Mouse (Mus musculus) midbrain, postnatal 0 days (tissue): ENCODE measurements around the gene Cyp2d10. TPM values are rescaled to one million over a fixed set of nuclear protein-coding genes. Genes with fewer than 3 reads are reported as not detected.
"Not testable (repeated sequence)": the region's sequence is repeated elsewhere in the genome, so short reads cannot be mapped to it uniquely, and the experiment has no call there.

Experiments
- ATAC-seq: fragments of 200-750 bp; cut with Nextera tagmentation; 2 replicates; pipeline ENCODE4 v1.8.0; 2017; ENCODE audit warnings: moderate number of reproducible peaks, mild to moderate bottlenecking, moderate TSS enrichment, moderate library complexity; ENCODE audit not compliant: low FRiP score
- DNase-seq: peaks from one replicate; pipeline ENCODE4 v3.0.0-alpha.2; 2015; ENCODE audit warnings: low spot score
- H3K27ac ChIP-seq: fragments of 300-500 bp; sonication (generic); 2 replicates; pipeline ENCODE4 v1.5.1; 2014; ENCODE audit warnings: low read depth, mild to moderate bottlenecking, low read length, mixed read lengths
- H3K27me3 ChIP-seq: fragments of 300-500 bp; sonication (generic); 2 replicates; pipeline ENCODE4 v1.6.1; 2014; ENCODE audit warnings: low read length, control low read depth, mixed read lengths; ENCODE audit not compliant: insufficient read depth
- H3K36me3 ChIP-seq: fragments of 300-500 bp; sonication (generic); 2 replicates; pipeline ENCODE4 v1.6.1; 2014; ENCODE audit warnings: low read length, control low read depth, mixed read lengths; ENCODE audit not compliant: insufficient read depth
- H3K4me1 ChIP-seq: fragments of 300-500 bp; sonication (generic); 2 replicates; pipeline ENCODE4 v1.6.1; 2014; ENCODE audit warnings: mild to moderate bottlenecking, control low read depth, antibody characterized with exemption, low read length, mixed read lengths; ENCODE audit not compliant: insufficient read depth
- H3K4me2 ChIP-seq: fragments of 300-500 bp; sonication (generic); 2 replicates; pipeline ENCODE4 v1.6.1; 2014; ENCODE audit warnings: low read depth, mild to moderate bottlenecking, low read length, mixed read lengths; ENCODE audit not compliant: poor library complexity, severe bottlenecking
- H3K4me3 ChIP-seq: fragments of 300-500 bp; sonication (generic); 2 replicates; pipeline ENCODE4 v1.5.1; 2014; ENCODE audit warnings: low read depth, mild to moderate bottlenecking, low read length, moderate library complexity
- H3K9ac ChIP-seq: fragments of 300-500 bp; sonication (generic); replicated peaks from 2 replicates; pipeline ENCODE4 v1.6.1; 2014; ENCODE audit warnings: mild to moderate bottlenecking, low read length, moderate library complexity, mixed read lengths; ENCODE audit not compliant: poor library complexity, severe bottlenecking
- H3K9me3 ChIP-seq: fragments of 300-500 bp; sonication (generic); 2 replicates; pipeline ENCODE4 v1.6.1; 2016; ENCODE audit warnings: low read length, control low read depth
- CTCF ChIP-seq: IDR thresholded peaks from 2 replicates; pipeline ENCODE4 v1.5.1; 2016; ENCODE audit warnings: antibody characterized with exemption, mild to moderate bottlenecking
- WGBS: fragments of 180-500 bp; shearing (Covaris S2); extraction: QIAGEN DNeasy Blood & Tissue Kit; methylation state at CpG from one replicate; pipeline ENCODE4 v1.1.7; 2014; 5-methylcytosine and 5-hydroxymethylcytosine counted together
- polyA plus RNA-seq: library from polyadenylated mRNA; unstranded; fragments of >200 nt; fragmentation: Nextera tagmentation; extraction: Ambion mirVana; gene quantifications from 2 replicates; pipeline ENCODE4 v1.2.1, GENCODE M21; 2015
- total RNA-seq: library from RNA; depleted of rRNA; stranded (reverse); fragments of >200 nt; gene quantifications from 2 replicates; pipeline ENCODE4 v1.2.3, GENCODE M21; 2014

The Cyp2d10 gene
- total and polyA plus RNA-seq, 2 experiments from 2014 or later, result not detected

- H3K4me3 ChIP-seq, result no peak overlapping the region
Measured at GRCm38 (mm10) chr15:82404163-82404562, 2.8 kb downstream of the Cyp2d10 start.

GRCm38 (mm10) chr15:82403606-82404005, 3.4 kb downstream of the Cyp2d10 start:
- WGBS, result 92% methylated on average over 9 of the region's 9 CpGs
- H3K4me2 ChIP-seq, result no peak overlapping the region
- no peak for TF ChIP-seq CTCF
- no peak for DNase-seq
- no peaks in the 10 kb centered on the region for H3K36me3 ChIP-seq
- no peaks in the 10 kb centered on the region for H3K27me3 ChIP-seq
- H3K9me3 ChIP-seq, result no peaks in the 10 kb centered on the region
- H3K4me3 ChIP-seq, result no peak overlapping the region
- H3K4me1 ChIP-seq, result no peaks in the 10 kb centered on the region
- H3K9ac ChIP-seq, result no peak overlapping the region
- no peak for ATAC-seq
- no peak overlapping the region for H3K27ac ChIP-seq

More at GRCm38 (mm10) chr15:82404163-82404562, 2.8 kb downstream of the Cyp2d10 start:
- no peak for TF ChIP-seq CTCF
- H3K9me3 ChIP-seq, result no peaks in the 10 kb centered on the region
- H3K4me2 ChIP-seq, result no peak overlapping the region
- H3K27me3 ChIP-seq, result no peaks in the 10 kb centered on the region
- H3K4me1 ChIP-seq, result no peaks in the 10 kb centered on the region
- no peak overlapping the region for H3K9ac ChIP-seq
- DNase-seq, result no peak
- 93% methylated on average over 3 of the region's 3 CpGs for WGBS
- H3K36me3 ChIP-seq, result no peaks in the 10 kb centered on the region
- no peak for ATAC-seq
- H3K27ac ChIP-seq, result no peak overlapping the region

- ATAC-seq (no peak), DNase-seq (no peak)
- Histone ChIP-seq H3K9me3 (no peaks in the 10 kb centered on the region), H3K4me1 (no peaks in the 10 kb centered on the region), H3K27ac (no peak overlapping the region), H3K4me2 (no peak overlapping the region), H3K27me3 (no peaks in the 10 kb centered on the region), H3K36me3 (no peaks in the 10 kb centered on the region), H3K4me3 (no peak overlapping the region), H3K9ac (no peak overlapping the region)
- no peak for TF ChIP-seq CTCF
- WGBS, result 82% methylated on average over 6 of the region's 6 CpGs
Measured at GRCm38 (mm10) chr15:82402741-82403140, 4.3 kb downstream of the Cyp2d10 start.

- H3K4me1 ChIP-seq, result no peaks in the 10 kb centered on the region
- DNase-seq (no peak), ATAC-seq (no peak)
- H3K4me3 ChIP-seq, result no peak overlapping the region
- H3K27me3 ChIP-seq, result no peaks in the 10 kb centered on the region
- no peak overlapping the region for H3K9ac ChIP-seq
- no peaks in the 10 kb centered on the region for H3K9me3 ChIP-seq
- no peaks in the 10 kb centered on the region for H3K36me3 ChIP-seq
- H3K27ac ChIP-seq, result no peak overlapping the region
- no peak overlapping the region for H3K4me2 ChIP-seq
- no peak for TF ChIP-seq CTCF
Measured at GRCm38 (mm10) chr15:82402106-82402505, 4.9 kb downstream of the Cyp2d10 start.

GRCm38 (mm10) chr15:82401516-82401915, 5.5 kb downstream of the Cyp2d10 start:
- no peak for ATAC-seq
- DNase-seq, result no peak
- no peak overlapping the region for H3K27ac ChIP-seq
- no peaks in the 10 kb centered on the region for H3K27me3 ChIP-seq
- H3K4me3 ChIP-seq, result no peak overlapping the region
- no peaks in the 10 kb centered on the region for H3K9me3 ChIP-seq
- whole genome bisulfite sequencing, result 22% methylated on average over 2 of the region's 2 CpGs
- H3K4me2 ChIP-seq, result no peak overlapping the region
- no peaks in the 10 kb centered on the region for H3K36me3 ChIP-seq
- H3K9ac ChIP-seq, result no peak overlapping the region
- no peaks in the 10 kb centered on the region for H3K4me1 ChIP-seq
- TF ChIP-seq CTCF, result no peak

GRCm38 (mm10) chr15:82395955-82396354, 11.0 kb downstream of the Cyp2d10 start:
- H3K27ac ChIP-seq, ATAC-seq, H3K27me3 ChIP-seq, H3K4me1 ChIP-seq, H3K9me3 ChIP-seq, H3K4me2 ChIP-seq, H3K36me3 ChIP-seq, H3K9ac ChIP-seq, H3K4me3 ChIP-seq, DNase-seq: not testable (repeated sequence)
- 100% methylated on average over 3 of the region's 3 CpGs for WGBS

- H3K36me3 ChIP-seq, H3K4me2 ChIP-seq, H3K9me3 ChIP-seq, H3K27ac ChIP-seq, H3K4me1 ChIP-seq, ATAC-seq, H3K4me3 ChIP-seq, H3K9ac ChIP-seq, H3K27me3 ChIP-seq, DNase-seq: not testable (repeated sequence)
- 81% methylated on average over 2 of the region's 2 CpGs for WGBS
Measured at GRCm38 (mm10) chr15:82393922-82394321, 13.1 kb downstream of the Cyp2d10 start, which contains the start of gene Cyp2d11. TSS of gene Cyp2d11 (minus strand) at chr15:82394022.

GRCm38 (mm10) chr15:82389916-82390315, 17.1 kb downstream of the Cyp2d10 start:
- H3K9me3 ChIP-seq, H3K36me3 ChIP-seq, H3K4me3 ChIP-seq, H3K27me3 ChIP-seq, H3K9ac ChIP-seq, H3K27ac ChIP-seq, H3K4me1 ChIP-seq, H3K4me2 ChIP-seq, ATAC-seq, DNase-seq: not testable (repeated sequence)
- WGBS, result 92% methylated on average over 10 of the region's 10 CpGs
